In genomic region chr10:87309601-87310062, GRCm38 (mm10) we compare ENCODE assay signal across 15 mouse cellular contexts.
DNase-seq lines count a peak whose midpoint lies in the region; ATAC-seq lines count a peak whose summit lies in the region.
"Had no signal": no experiment of that assay in that cellular context is flagged by ENCODE, and none has a peak within 500 bp of the region (broad histone marks: within the 10 kb centered on the region; RNA-seq: fewer than 3 reads in every experiment).

No protein-coding gene starts in this region.

- peak; percentile 83 for ATAC-seq in forebrain, embryonic 12.5 days (ENCODE audit: low FRiP score)
- ATAC-seq in forebrain, embryonic 15.5 days (replicated peaks): 0 out of 2 replicates have a peak, but pooled peaks have one; percentile 55
- no peak for ATAC-seq in hindbrain, embryonic 16.5 days
- peak; percentile 72 for ATAC-seq in midbrain, embryonic 16.5 days
- no peak for ATAC-seq in megakaryocyte progenitor cell, adult 5-6 weeks (replicated peaks; ENCODE audit: poor library complexity)
- no peak for ATAC-seq in megakaryocyte-erythroid progenitor cell, adult 5-6 weeks (replicated peaks; ENCODE audit: low FRiP score, low TSS enrichment, poor library complexity, severe bottlenecking)
- ATAC-seq: intestine, embryonic 16.5 days had no signal

- H3K4me3 ChIP-seq in forebrain, embryonic 12.5 days (replicated peaks): peak overlapping the region; percentile 3; the same call in 1 of the 2 replicates
- H3K4me3 ChIP-seq in forebrain, embryonic 15.5 days: no peak overlapping the region
- no peak overlapping the region for H3K4me3 ChIP-seq in hindbrain, embryonic 16.5 days (ENCODE audit: low read length)
- no peak overlapping the region for H3K4me3 ChIP-seq in midbrain, embryonic 16.5 days (ENCODE audit: low read depth, low read length)

- H3K4me2 ChIP-seq in forebrain, embryonic 12.5 days: peak overlapping the region; percentile 40
- H3K4me2 ChIP-seq in forebrain, embryonic 15.5 days (replicated peaks): no peak overlapping the region
- H3K4me2 ChIP-seq in hindbrain, embryonic 16.5 days (ENCODE audit: low read length): peak overlapping the region; percentile 13; the same call in 1 of the 2 replicates
- peak overlapping the region; percentile 25 for H3K4me2 ChIP-seq in midbrain, embryonic 16.5 days (ENCODE audit: low read length)

- H3K4me1 ChIP-seq in forebrain, embryonic 12.5 days: peaks cover 20% of the 10 kb centered on the region
- H3K4me1 ChIP-seq in forebrain, embryonic 15.5 days: peaks cover 10% of the 10 kb centered on the region
- H3K4me1 ChIP-seq in hindbrain, embryonic 16.5 days (ENCODE audit: control insufficient read depth, insufficient read depth, low read depth, low read length): no peaks in the 10 kb centered on the region; the same call in 1 of the 2 replicates
- peaks cover 7% of the 10 kb centered on the region for H3K4me1 ChIP-seq in midbrain, embryonic 16.5 days (ENCODE audit: control insufficient read depth, insufficient read depth, low read length)

- H3K9ac ChIP-seq in forebrain, embryonic 12.5 days: no peak overlapping the region
- no peak overlapping the region for H3K9ac ChIP-seq in forebrain, embryonic 15.5 days (replicated peaks)
- H3K9ac ChIP-seq in hindbrain, embryonic 16.5 days (ENCODE audit: low read depth, low read length): no peak overlapping the region
- no peak overlapping the region for H3K9ac ChIP-seq in midbrain, embryonic 16.5 days (ENCODE audit: low read depth, low read length)

- DNase-seq in testis, postnatal 10 days (ENCODE audit: low spot score): no peak
- DNase-seq: cerebellum, postnatal 10 days; gastrocnemius, postnatal 25 days; heart, postnatal 14 days; liver; lung, adult 18-20 months; thymus, postnatal 25 days had no signal

- H3K36me3 ChIP-seq in forebrain, embryonic 12.5 days (replicated peaks): no peaks in the 10 kb centered on the region
- no peaks in the 10 kb centered on the region for H3K36me3 ChIP-seq in forebrain, embryonic 15.5 days
- no peaks in the 10 kb centered on the region for H3K36me3 ChIP-seq in hindbrain, embryonic 16.5 days (ENCODE audit: control insufficient read depth, insufficient read depth, low read length)
- H3K36me3 ChIP-seq in midbrain, embryonic 16.5 days (ENCODE audit: control insufficient read depth, insufficient read depth, low read length): no peaks in the 10 kb centered on the region

- no peaks in the 10 kb centered on the region for H3K27me3 ChIP-seq in forebrain, embryonic 12.5 days
- H3K27me3 ChIP-seq in forebrain, embryonic 15.5 days: no peaks in the 10 kb centered on the region
- H3K27me3 ChIP-seq in hindbrain, embryonic 16.5 days (replicated peaks; ENCODE audit: control insufficient read depth, insufficient read depth, low read length): no peaks in the 10 kb centered on the region
- no peaks in the 10 kb centered on the region for H3K27me3 ChIP-seq in midbrain, embryonic 16.5 days (ENCODE audit: control insufficient read depth, insufficient read depth, low read depth, low read length)

- WGBS in forebrain, embryonic 12.5 days: 7% methylated on average over 10 of the region's 10 CpGs
- 9% methylated on average over 10 of the region's 10 CpGs for WGBS in forebrain, embryonic 15.5 days
- WGBS in hindbrain, embryonic 16.5 days: 22% methylated on average over 10 of the region's 10 CpGs
- WGBS in midbrain, embryonic 16.5 days: 10% methylated on average over 10 of the region's 10 CpGs

- H3K9me3 ChIP-seq in forebrain, embryonic 12.5 days: peaks cover 19% of the 10 kb centered on the region
- peaks cover 5% of the 10 kb centered on the region; the same call in 1 of the 2 replicates for H3K9me3 ChIP-seq in forebrain, embryonic 15.5 days
- H3K9me3 ChIP-seq in hindbrain, embryonic 16.5 days (ENCODE audit: control insufficient read depth, low read length): peaks cover 5% of the 10 kb centered on the region
- H3K9me3 ChIP-seq in midbrain, embryonic 16.5 days (replicated peaks; ENCODE audit: control insufficient read depth, low read length, poor library complexity, severe bottlenecking): peaks cover 7% of the 10 kb centered on the region

- peak overlapping the region; percentile 46; the same call in 1 of the 2 replicates for H3K27ac ChIP-seq in forebrain, embryonic 12.5 days
- no peak overlapping the region for H3K27ac ChIP-seq in forebrain, embryonic 15.5 days (replicated peaks)
- H3K27ac ChIP-seq in hindbrain, embryonic 16.5 days (ENCODE audit: low read depth, low read length): no peak overlapping the region
- no peak overlapping the region for H3K27ac ChIP-seq in midbrain, embryonic 16.5 days (ENCODE audit: low read length)
- H3K27ac ChIP-seq: stomach, postnatal 0 days had no signal

Comparison
In these comparisons a context has a peak if more than half of its experiments do, and no peak if none do; other contexts are left out.
1. ATAC-seq: peak in forebrain, embryonic 12.5 days (single experiment), forebrain, embryonic 15.5 days (single experiment) and midbrain, embryonic 16.5 days (single experiment); none in hindbrain, embryonic 16.5 days (single experiment), megakaryocyte progenitor cell, adult 5-6 weeks (single experiment) and megakaryocyte-erythroid progenitor cell, adult 5-6 weeks (single experiment).